Mouse (Mus musculus) CD4-positive, CD25-positive, alpha-beta regulatory T cell, adult 9 weeks (primary cell): Measurements from ENCODE around the gene Sco2. TPM values are rescaled to one million over a fixed set of nuclear protein-coding genes. Genes with fewer than 3 reads are reported as not detected.

Source experiments
- polyA plus RNA-seq: library from polyadenylated mRNA; unstranded; fragments of 100-300 nt; shearing (Covaris generic); gene quantifications from one replicate; pipeline ENCODE4 v1.2.1, GENCODE M21; 2017

Gene Sco2
- polyA plus RNA-seq, result 6.0 TPM

DNA sequence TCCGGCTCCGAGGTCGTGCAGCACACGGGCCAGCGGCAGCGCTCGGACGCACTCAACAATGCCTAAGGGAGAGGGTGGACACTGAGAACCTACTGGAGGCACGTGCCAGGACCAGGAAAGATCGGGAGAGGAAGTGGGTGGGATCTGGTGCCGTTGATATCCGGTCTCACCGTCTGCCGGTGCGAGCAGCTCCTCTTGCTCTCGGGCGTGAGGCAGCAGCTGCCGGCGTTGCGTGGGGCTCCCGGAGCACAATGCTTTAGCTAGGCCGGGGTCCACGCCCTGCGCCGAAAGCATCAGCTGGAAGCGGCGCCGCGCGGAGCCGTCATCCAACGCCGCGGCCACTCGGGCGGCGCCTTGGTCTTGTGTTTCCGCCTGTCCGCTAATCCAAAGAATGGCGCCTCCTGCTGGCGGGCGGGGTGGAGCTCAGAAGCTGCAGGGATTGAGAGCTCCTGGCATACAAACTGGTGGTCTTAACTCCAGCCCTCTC lies at the start of gene Sco2:
Sco2 (minus strand) TSS at position 85 of the 487 bp plus-strand sequence.

DNA sequence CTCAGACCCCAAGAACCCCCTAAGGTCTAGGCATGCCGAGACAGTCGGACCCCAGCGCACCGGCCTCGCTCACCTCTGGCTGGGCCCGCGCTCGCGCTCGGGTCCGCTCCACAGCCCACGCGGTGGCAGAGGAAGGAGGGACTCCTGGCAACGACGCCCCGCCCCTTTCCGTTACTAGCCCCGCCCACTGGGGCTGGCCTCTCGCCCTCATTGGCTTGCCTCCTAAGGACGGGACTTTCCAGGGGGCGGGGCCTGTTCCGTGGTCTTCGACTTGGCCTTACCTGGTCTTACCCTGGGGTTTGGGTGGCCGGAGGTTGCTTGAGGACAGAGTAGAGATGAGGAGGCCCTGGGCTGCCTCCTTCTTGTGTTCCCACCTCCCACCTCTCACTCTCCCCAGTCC lies 36.5 kb upstream of the Sco2 start, which contains the start of gene Syce3:
Syce3 (minus strand) TSS at position 386 of the 400 bp plus-strand sequence.

DNA sequence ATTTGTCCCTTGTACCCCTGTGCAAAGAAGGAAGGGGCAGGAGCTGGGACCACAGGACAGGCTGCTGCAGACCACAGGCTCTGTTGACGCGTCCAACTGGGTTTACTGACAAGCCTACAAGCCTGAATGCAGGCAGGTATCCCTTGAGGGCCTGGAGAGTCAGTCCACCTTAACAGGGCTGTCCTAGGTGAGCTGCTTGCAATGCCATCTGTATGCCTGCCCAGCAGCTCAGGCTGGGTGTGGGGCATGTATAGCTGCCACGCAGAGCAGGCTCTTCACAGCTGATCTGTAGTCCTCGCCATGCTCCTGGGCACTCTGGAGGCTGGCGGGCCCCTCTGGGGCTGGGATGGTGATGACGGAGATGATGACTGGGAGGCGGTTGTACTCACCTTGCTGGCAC lies 11.0 kb upstream of the Sco2 start, which contains the start of gene Klhdc7b:
Klhdc7b (plus strand) TSS at position 301 of the 400 bp plus-strand sequence.

DNA sequence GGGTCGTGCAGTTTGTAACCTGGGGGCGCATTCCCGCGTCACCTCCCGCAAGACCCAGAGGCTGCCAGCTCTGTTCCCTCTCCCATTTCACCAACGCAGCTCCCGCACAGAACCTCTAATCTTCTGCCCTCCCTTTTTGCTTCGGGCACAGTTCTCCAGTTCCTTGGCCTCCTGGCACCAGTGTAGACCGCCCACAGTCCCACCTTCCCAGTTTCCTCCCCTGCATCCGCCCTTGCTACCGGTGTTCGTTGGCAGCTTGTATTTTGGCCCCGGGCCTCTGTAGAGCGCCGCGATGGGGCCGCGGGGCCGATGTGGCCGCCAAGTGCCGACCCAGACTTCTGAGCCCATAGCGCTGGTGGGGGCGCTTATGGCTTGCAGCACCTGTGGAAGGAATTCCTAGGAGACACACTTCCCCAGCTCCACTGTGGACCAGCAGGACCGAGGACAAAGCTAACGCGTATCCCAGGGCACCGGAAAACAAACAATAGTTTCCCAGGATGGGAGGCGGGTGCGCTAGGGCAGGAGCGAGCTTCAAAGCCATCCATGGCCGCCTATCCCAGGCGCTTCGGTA lies 5.3 kb upstream of the Sco2 start, which contains the start of gene Odf3b:
Odf3b (minus strand) TSS at position 452 of the 571 bp plus-strand sequence.

DNA sequence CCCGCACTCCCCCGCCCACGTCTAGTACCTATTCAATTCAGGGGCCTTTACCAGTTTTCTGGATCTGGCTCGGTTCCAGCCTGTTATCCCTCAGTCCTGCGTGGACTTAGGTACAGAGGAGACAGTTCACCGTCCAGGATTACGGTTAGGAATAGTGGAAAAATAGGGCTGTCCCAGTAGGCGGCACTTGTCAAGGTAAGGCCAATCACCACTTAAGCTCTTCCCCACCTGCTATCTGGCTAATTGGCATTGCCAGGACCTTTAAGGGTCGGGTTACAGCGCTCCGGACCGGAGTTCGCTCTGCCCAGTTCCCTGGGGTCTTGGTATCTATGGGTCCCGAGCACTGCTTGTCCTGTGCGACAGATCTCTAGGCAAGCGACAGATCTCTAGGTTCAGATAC lies 3.3 kb upstream of the Sco2 start, which contains the start of gene Tymp:
Tymp (minus strand) TSS at position 83 of the 400 bp plus-strand sequence.

DNA sequence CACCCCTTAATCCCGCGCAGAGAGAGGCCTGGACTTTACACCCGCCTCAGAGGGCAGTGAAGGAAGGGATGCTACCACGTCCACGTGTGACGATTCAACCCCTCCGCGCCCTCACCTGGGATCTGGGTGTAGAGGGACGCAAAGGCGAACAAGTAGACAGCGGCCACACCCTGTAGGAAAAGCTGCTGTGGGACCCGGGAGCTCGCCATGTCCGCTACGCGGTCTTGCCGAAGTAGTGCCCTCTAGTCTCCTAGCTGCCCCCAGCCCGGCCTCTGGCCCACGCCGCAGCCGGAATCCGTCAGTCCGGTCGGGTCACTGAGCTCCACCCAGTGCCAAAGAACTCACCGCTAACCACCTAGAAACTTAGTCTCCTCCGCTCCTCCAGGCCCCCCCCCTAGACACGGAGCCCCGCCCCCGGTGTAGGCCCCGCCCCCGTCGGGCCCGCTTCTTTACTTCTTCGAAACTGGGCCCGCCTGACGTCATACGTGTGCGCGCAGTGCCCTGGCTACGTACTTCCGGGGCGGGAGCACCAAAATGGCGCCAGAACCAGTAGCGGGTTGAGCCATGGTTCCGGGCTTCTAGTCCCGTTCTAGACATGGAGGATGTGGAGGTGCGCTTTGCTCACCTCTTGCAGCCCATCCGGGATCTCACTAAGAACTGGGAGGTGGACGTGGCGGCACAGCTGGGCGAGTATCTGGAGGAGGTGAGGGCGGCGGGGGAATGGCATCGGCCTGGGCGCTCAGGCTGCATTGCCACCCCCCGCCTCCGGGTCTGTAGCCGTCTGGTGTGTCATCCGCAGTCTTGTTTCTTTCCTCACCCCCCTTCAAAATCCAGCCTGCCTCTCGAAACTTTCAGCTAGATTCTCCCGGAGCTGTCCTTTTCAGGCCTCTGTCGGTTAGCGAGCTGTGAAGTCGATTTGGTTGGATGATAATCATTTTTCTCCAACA lies 18.1 kb downstream of the Sco2 start, which contains the start of the genes Lmf2 and Ncaph2:
Lmf2 (minus strand) TSS at position 419 of the 947 bp plus-strand sequence.
Ncaph2 (plus strand) TSS at position 479 of the 947 bp plus-strand sequence.

DNA sequence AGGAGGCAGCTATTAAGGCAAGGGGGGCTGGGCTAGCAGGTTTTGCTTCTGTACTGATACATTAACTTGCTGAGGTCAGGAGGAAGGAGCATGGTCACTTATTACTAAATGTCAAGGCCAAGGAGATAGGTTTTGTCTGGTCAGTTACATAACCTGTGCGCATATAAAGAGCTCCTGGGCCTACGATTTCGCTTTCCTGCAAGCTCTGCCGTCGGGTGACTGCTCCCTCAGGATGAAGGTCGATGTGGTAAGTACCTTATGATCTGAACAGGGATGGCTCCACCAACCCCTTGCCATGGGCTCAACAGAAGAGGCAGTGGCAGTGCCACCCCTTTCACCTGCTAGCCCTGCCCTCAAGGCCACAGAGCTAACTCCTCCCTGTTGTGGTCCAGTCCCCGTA lies 39.4 kb downstream of the Sco2 start, which contains the start of gene Miox:
Miox (plus strand) TSS at position 128 of the 400 bp plus-strand sequence.

DNA sequence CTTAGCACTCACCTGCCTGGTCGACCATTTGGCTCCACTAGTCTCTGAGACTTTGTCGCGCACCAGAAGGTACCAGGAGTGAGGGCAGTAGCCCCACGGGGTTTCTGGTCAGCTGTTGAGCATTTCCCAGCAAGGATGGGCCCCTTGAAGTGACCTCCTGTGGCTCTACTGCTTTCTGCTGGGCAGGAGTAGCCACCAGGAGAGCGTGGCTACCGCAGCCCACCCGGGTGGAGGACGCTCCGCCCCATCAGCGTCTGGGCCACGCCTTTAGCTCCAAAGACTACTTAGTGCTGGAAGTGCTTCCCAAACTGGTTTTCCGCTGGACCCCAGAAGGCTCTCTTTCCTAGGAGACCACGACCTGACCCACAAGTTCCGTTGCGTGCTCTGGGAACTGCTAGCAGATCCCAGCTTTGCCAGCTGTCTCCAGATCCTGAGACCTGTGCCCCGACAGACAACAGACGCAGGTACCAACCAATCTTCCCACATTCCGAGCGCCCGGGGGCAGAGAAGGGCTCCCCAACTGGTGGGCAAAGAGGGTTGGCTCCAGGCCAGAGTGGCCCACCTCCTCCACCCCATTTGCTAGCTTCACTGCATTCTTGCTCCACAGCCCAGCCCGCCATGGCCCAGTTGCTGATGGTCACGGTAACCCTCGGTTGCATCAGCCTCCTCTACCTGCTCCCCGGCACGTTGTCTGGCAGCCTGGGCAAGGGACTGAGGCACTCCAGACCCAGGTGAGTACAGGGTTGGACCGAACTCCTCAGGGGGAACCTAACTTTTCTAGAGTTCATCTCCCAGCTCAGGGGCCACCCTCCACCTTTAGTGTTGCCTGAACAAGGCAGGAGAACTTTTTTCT lies 50.8 kb downstream of the Sco2 start, which contains the start of gene Adm2:
Adm2 (plus strand) TSS at position 51 of the 853 bp plus-strand sequence.

Other genes with a start within 250 kb of the Sco2 start
- gene Hdac10, start 245.1 kb downstream of the Sco2 start, polyA plus RNA-seq, result 65.7 TPM
- gene Mapk12, start 233.1 kb downstream of the Sco2 start, polyA plus RNA-seq, result 5.4 TPM
- 46.0 TPM for gene Mapk11, start 224.2 kb downstream of the Sco2 start, polyA plus RNA-seq
- 4.4 TPM for gene Plxnb2, start 193.1 kb downstream of the Sco2 start, polyA plus RNA-seq
- 30.5 TPM for gene Dennd6b, start 177.3 kb downstream of the Sco2 start, polyA plus RNA-seq
- 5.8 TPM for gene Ppp6r2, start 162.3 kb downstream of the Sco2 start, polyA plus RNA-seq
- 66.9 TPM for gene Sbf1, start 58.5 kb downstream of the Sco2 start, polyA plus RNA-seq
- not detected for gene Adm2, start 51.1 kb downstream of the Sco2 start, polyA plus RNA-seq
- gene Miox, start 39.4 kb downstream of the Sco2 start, polyA plus RNA-seq, result not detected
- 75.3 TPM for gene Lmf2, start 18.2 kb downstream of the Sco2 start, polyA plus RNA-seq
- gene Ncaph2, start 18.1 kb downstream of the Sco2 start, polyA plus RNA-seq, result 203 TPM
- gene Tymp, start 3.2 kb upstream of the Sco2 start, polyA plus RNA-seq, result 0.57 TPM
- gene Odf3b, start 5.4 kb upstream of the Sco2 start, polyA plus RNA-seq, result 0.92 TPM
- gene Klhdc7b, start 11.1 kb upstream of the Sco2 start, polyA plus RNA-seq, result 0.25 TPM
- not detected for gene Syce3, start 36.7 kb upstream of the Sco2 start, polyA plus RNA-seq
- gene Cpt1b, start 52.0 kb upstream of the Sco2 start, polyA plus RNA-seq, result 0.32 TPM
- gene C730034F03Rik, start 55.7 kb upstream of the Sco2 start, polyA plus RNA-seq, result 8.6 TPM
- not detected for gene Gm44502, start 55.9 kb upstream of the Sco2 start, polyA plus RNA-seq
- 104 TPM for gene Chkb, start 56.1 kb upstream of the Sco2 start, polyA plus RNA-seq
- 0.10 TPM for gene Mapk8ip2, start 80.1 kb upstream of the Sco2 start, polyA plus RNA-seq
- gene Arsa, start 103.6 kb upstream of the Sco2 start, polyA plus RNA-seq, result 27.1 TPM
- gene Shank3, start 125.8 kb upstream of the Sco2 start, polyA plus RNA-seq, result not detected
- not detected for gene Acr, start 194.5 kb upstream of the Sco2 start, polyA plus RNA-seq
- gene Rabl2, start 218.1 kb upstream of the Sco2 start, polyA plus RNA-seq, result 1.5 TPM